8 mouse cellular contexts compared by ENCODE assay signal in genomic region chr17:32905239-32905638, GRCm38 (mm10). TPM values are rescaled to one million over a fixed set of nuclear protein-coding genes. Genes with fewer than 3 reads are reported as not detected.
DNase-seq lines count a peak whose midpoint lies in the region; ATAC-seq and TF ChIP-seq lines count a peak whose summit lies in the region.

No protein-coding gene starts in this region.

- no peak for TF ChIP-seq EP300 in stomach, postnatal 0 days (optimal IDR thresholded peaks at IDR 0.05)

- no peak overlapping the region for H3K27ac ChIP-seq in forebrain, embryonic 12.5 days
- H3K27ac ChIP-seq in hindbrain, postnatal 0 days: no peak overlapping the region
- no peak overlapping the region for H3K27ac ChIP-seq in limb, embryonic 15.5 days
- no peak overlapping the region for H3K27ac ChIP-seq in midbrain, embryonic 15.5 days
- no peak overlapping the region for H3K27ac ChIP-seq in stomach, postnatal 0 days (replicated peaks)

- H3K27me3 ChIP-seq in forebrain, embryonic 12.5 days: peaks cover 15% of the 10 kb centered on the region; the same call in 1 of the 2 replicates
- 0 out of 2 replicates have a peak, but pooled peaks cover 4% of the 10 kb centered on the region for H3K27me3 ChIP-seq in hindbrain, postnatal 0 days (ENCODE audit: insufficient read depth, low read length)
- H3K27me3 ChIP-seq in limb, embryonic 15.5 days: peaks cover 11% of the 10 kb centered on the region; the same call in 1 of the 2 replicates
- H3K27me3 ChIP-seq in midbrain, embryonic 15.5 days (replicated peaks): 0 out of 2 replicates have a peak, but pooled peaks cover 3% of the 10 kb centered on the region
- H3K27me3 ChIP-seq in stomach, postnatal 0 days (ENCODE audit: control insufficient read depth, insufficient read depth, low read length): no peaks in the 10 kb centered on the region

- peak; percentile 25 to 54 for DNase-seq in left cerebral cortex, adult 18-20 months (ENCODE audit: low spot score in 2 of 2)
- DNase-seq in left cerebral cortex, adult 11 months (ENCODE audit: low spot score): no peak
- peak; percentile 44 for DNase-seq in c-Kit-positive CD71-positive TER-119-negative erythroid progenitor cells, embryonic 14.5 days (ENCODE audit: low read depth)
- peak; percentile 69 for DNase-seq in hindbrain, postnatal 0 days (ENCODE audit: low spot score)
- DNase-seq in stomach, postnatal 0 days (ENCODE audit: low spot score): peak; percentile 63

- no peaks in the 10 kb centered on the region for H3K36me3 ChIP-seq in forebrain, embryonic 12.5 days (replicated peaks)
- no peaks in the 10 kb centered on the region for H3K36me3 ChIP-seq in hindbrain, postnatal 0 days (ENCODE audit: insufficient read depth, low read length)
- no peaks in the 10 kb centered on the region for H3K36me3 ChIP-seq in limb, embryonic 15.5 days
- no peaks in the 10 kb centered on the region for H3K36me3 ChIP-seq in midbrain, embryonic 15.5 days (replicated peaks)
- no peaks in the 10 kb centered on the region for H3K36me3 ChIP-seq in stomach, postnatal 0 days (ENCODE audit: control insufficient read depth, insufficient read depth, low read length)

- H3K4me3 ChIP-seq in forebrain, embryonic 12.5 days (replicated peaks): no peak overlapping the region; the same call in 1 of the 2 replicates
- peak overlapping the region; percentile 18; the same call in 1 of the 2 replicates for H3K4me3 ChIP-seq in hindbrain, postnatal 0 days (ENCODE audit: low read length)
- peak overlapping the region; percentile 8; the same call in 1 of the 2 replicates for H3K4me3 ChIP-seq in limb, embryonic 15.5 days
- H3K4me3 ChIP-seq in midbrain, embryonic 15.5 days: peak overlapping the region; percentile 24
- no peak overlapping the region for H3K4me3 ChIP-seq in stomach, postnatal 0 days (ENCODE audit: low read depth, low read length)

- no peak for ATAC-seq in forebrain, embryonic 12.5 days (ENCODE audit: low FRiP score)
- ATAC-seq in hindbrain, postnatal 0 days: peak; percentile 51; the same call in 1 of the 2 replicates
- no peak for ATAC-seq in limb, embryonic 15.5 days (ENCODE audit: insufficient number of reproducible peaks, low FRiP score, low TSS enrichment, low read depth)
- ATAC-seq in midbrain, embryonic 15.5 days (replicated peaks): no peak
- ATAC-seq in stomach, postnatal 0 days (ENCODE audit: low FRiP score, low TSS enrichment): peak; percentile 47

- H3K4me2 ChIP-seq in forebrain, embryonic 12.5 days: peak overlapping the region; percentile 44
- peak overlapping the region; percentile 46 for H3K4me2 ChIP-seq in hindbrain, postnatal 0 days (ENCODE audit: low read depth, low read length)
- H3K4me2 ChIP-seq in limb, embryonic 15.5 days: 0 out of 2 replicates have a peak overlapping the region, but pooled peaks have one; percentile 24
- H3K4me2 ChIP-seq in midbrain, embryonic 15.5 days: peak overlapping the region; percentile 41
- peak overlapping the region; percentile 27; the same call in 1 of the 2 replicates for H3K4me2 ChIP-seq in stomach, postnatal 0 days (replicated peaks; ENCODE audit: low read depth)

- peak; percentile 71 for TF ChIP-seq CTCF in hindbrain, postnatal 0 days (IDR thresholded peaks at IDR 0.05; ENCODE audit: low read depth)
- TF ChIP-seq CTCF in stomach, postnatal 0 days (IDR thresholded peaks at IDR 0.05; ENCODE audit: low read depth): peak; percentile 78

- H3K4me1 ChIP-seq in forebrain, embryonic 12.5 days: 0 out of 2 replicates have a peak, but pooled peaks cover 2% of the 10 kb centered on the region
- H3K4me1 ChIP-seq in hindbrain, postnatal 0 days (ENCODE audit: insufficient read depth, low read length): no peaks in the 10 kb centered on the region
- 0 out of 2 replicates have a peak, but pooled peaks cover 3% of the 10 kb centered on the region for H3K4me1 ChIP-seq in limb, embryonic 15.5 days
- H3K4me1 ChIP-seq in midbrain, embryonic 15.5 days: no peaks in the 10 kb centered on the region
- H3K4me1 ChIP-seq in stomach, postnatal 0 days (replicated peaks; ENCODE audit: control insufficient read depth, insufficient read depth): no peaks in the 10 kb centered on the region

- WGBS in forebrain, embryonic 12.5 days: 15% methylated on average over 19 of the region's 19 CpGs
- WGBS in hindbrain, postnatal 0 days: 15% methylated on average over 19 of the region's 19 CpGs
- WGBS in limb, embryonic 15.5 days: 8% methylated on average over 19 of the region's 19 CpGs
- WGBS in midbrain, embryonic 15.5 days: 9% methylated on average over 19 of the region's 19 CpGs
- 16% methylated on average over 19 of the region's 19 CpGs for WGBS in stomach, postnatal 0 days

- H3K9ac ChIP-seq in forebrain, embryonic 12.5 days: no peak overlapping the region
- 0 out of 2 replicates have a peak overlapping the region, but pooled peaks have one; percentile 43 for H3K9ac ChIP-seq in hindbrain, postnatal 0 days (replicated peaks; ENCODE audit: low read length)
- H3K9ac ChIP-seq in limb, embryonic 15.5 days: no peak overlapping the region
- H3K9ac ChIP-seq in midbrain, embryonic 15.5 days: no peak overlapping the region
- no peak overlapping the region for H3K9ac ChIP-seq in stomach, postnatal 0 days (ENCODE audit: low read length)

- H3K9me3 ChIP-seq in forebrain, embryonic 12.5 days: no peaks in the 10 kb centered on the region
- H3K9me3 ChIP-seq in hindbrain, postnatal 0 days (ENCODE audit: low read length): no peaks in the 10 kb centered on the region
- H3K9me3 ChIP-seq in limb, embryonic 15.5 days: no peaks in the 10 kb centered on the region
- H3K9me3 ChIP-seq in midbrain, embryonic 15.5 days: no peaks in the 10 kb centered on the region
- no peaks in the 10 kb centered on the region for H3K9me3 ChIP-seq in stomach, postnatal 0 days (ENCODE audit: control insufficient read depth, low read length)

RNA-seq across cellular contexts. Expression of gene Cyp4f14, which starts 11.9 kb away (rescaled TPM):
- total RNA-seq in left cerebral cortex, adult 18-20 months (2021): 1 to 10 TPM; 5.2 to 5.5 TPM
- polyA plus RNA-seq in forebrain, embryonic 12.5 days (2016; fragmentation: Nextera tagmentation; extraction: Ambion mirVana): not detected in 2 replicates
- total RNA-seq in hindbrain, postnatal 0 days (2014; rRNA removed): 0.78 and 1.3 TPM in 2 replicates
- polyA plus RNA-seq in hindbrain, postnatal 0 days (2015; fragmentation: Nextera tagmentation; extraction: Ambion mirVana): 0.64 and 0.88 TPM in 2 replicates
- polyA plus RNA-seq in limb, embryonic 15.5 days (2015; fragmentation: Nextera tagmentation; extraction: Ambion mirVana): not detected in 2 replicates
- polyA plus RNA-seq in midbrain, embryonic 15.5 days (2015; fragmentation: Nextera tagmentation; extraction: Ambion mirVana): 0.10 and 0.18 TPM in 2 replicates
- polyA plus RNA-seq in stomach, postnatal 0 days (2015; fragmentation: Nextera tagmentation; extraction: Ambion mirVana): not detected in 2 replicates

RNA-seq across cellular contexts. Expression of gene Zfp870, which starts 13.8 kb away (rescaled TPM):
- total RNA-seq in left cerebral cortex, adult 18-20 months (2021): 10 to 100 TPM; 10.8 to 12.7 TPM
- 7.7 and 10.3 TPM in 2 replicates for polyA plus RNA-seq in forebrain, embryonic 12.5 days (2016; fragmentation: Nextera tagmentation; extraction: Ambion mirVana)
- total RNA-seq in hindbrain, postnatal 0 days (2014; rRNA removed): 5.9 and 6.4 TPM in 2 replicates
- 4.8 and 5.0 TPM in 2 replicates for polyA plus RNA-seq in hindbrain, postnatal 0 days (2015; fragmentation: Nextera tagmentation; extraction: Ambion mirVana)
- polyA plus RNA-seq in limb, embryonic 15.5 days (2015; fragmentation: Nextera tagmentation; extraction: Ambion mirVana): 7.5 and 8.5 TPM in 2 replicates
- 7.4 and 7.9 TPM in 2 replicates for polyA plus RNA-seq in midbrain, embryonic 15.5 days (2015; fragmentation: Nextera tagmentation; extraction: Ambion mirVana)
- polyA plus RNA-seq in stomach, postnatal 0 days (2015; fragmentation: Nextera tagmentation; extraction: Ambion mirVana): 2.6 and 2.7 TPM in 2 replicates

RNA-seq across cellular contexts. Expression of gene Cyp4f13, which starts 42.0 kb away (rescaled TPM):
- total RNA-seq in left cerebral cortex, adult 18-20 months (2021): 10 to 100 TPM; 18.9 to 21.6 TPM
- 4.3 and 7.0 TPM in 2 replicates for polyA plus RNA-seq in forebrain, embryonic 12.5 days (2016; fragmentation: Nextera tagmentation; extraction: Ambion mirVana)
- total RNA-seq in hindbrain, postnatal 0 days (2014; rRNA removed): 9.3 and 15.2 TPM in 2 replicates
- 11.1 and 16.0 TPM in 2 replicates for polyA plus RNA-seq in hindbrain, postnatal 0 days (2015; fragmentation: Nextera tagmentation; extraction: Ambion mirVana)
- polyA plus RNA-seq in limb, embryonic 15.5 days (2015; fragmentation: Nextera tagmentation; extraction: Ambion mirVana): 14.2 and 14.8 TPM in 2 replicates
- polyA plus RNA-seq in midbrain, embryonic 15.5 days (2015; fragmentation: Nextera tagmentation; extraction: Ambion mirVana): 7.7 and 8.7 TPM in 2 replicates
- polyA plus RNA-seq in stomach, postnatal 0 days (2015; fragmentation: Nextera tagmentation; extraction: Ambion mirVana): 15.5 and 19.2 TPM in 2 replicates

Comparison
In these comparisons a context has a peak if more than half of its experiments do, and no peak if none do; other contexts are left out.
1. ATAC-seq: peak in hindbrain, postnatal 0 days (single experiment) and stomach, postnatal 0 days (single experiment); none in forebrain, embryonic 12.5 days (single experiment), limb, embryonic 15.5 days (single experiment) and midbrain, embryonic 15.5 days (single experiment).
2. H3K4me3 ChIP-seq: peak in hindbrain, postnatal 0 days (single experiment), limb, embryonic 15.5 days (single experiment) and midbrain, embryonic 15.5 days (single experiment); none in forebrain, embryonic 12.5 days (single experiment) and stomach, postnatal 0 days (single experiment).
3. Peak in every context shown above with its lines, with median percentiles within 50 percentile points of each other: H3K4me2 ChIP-seq.